Mouse (Mus musculus) bone marrow macrophage, adult 2 months (primary cell): ENCODE measurements around the gene Slc4a4.

ENCODE experiments used
- CTCF ChIP-seq: IDR thresholded peaks from 2 replicates; pipeline ENCODE4 v1.5.1; 2012; ENCODE audit warnings: low read depth, mild to moderate bottlenecking, low read length, moderate library complexity
- POLR2A ChIP-seq: IDR thresholded peaks from 2 replicates; pipeline ENCODE4 v1.6.1; 2012; ENCODE audit warnings: mild to moderate bottlenecking, low read depth, low read length, borderline replicate concordance

DNA sequence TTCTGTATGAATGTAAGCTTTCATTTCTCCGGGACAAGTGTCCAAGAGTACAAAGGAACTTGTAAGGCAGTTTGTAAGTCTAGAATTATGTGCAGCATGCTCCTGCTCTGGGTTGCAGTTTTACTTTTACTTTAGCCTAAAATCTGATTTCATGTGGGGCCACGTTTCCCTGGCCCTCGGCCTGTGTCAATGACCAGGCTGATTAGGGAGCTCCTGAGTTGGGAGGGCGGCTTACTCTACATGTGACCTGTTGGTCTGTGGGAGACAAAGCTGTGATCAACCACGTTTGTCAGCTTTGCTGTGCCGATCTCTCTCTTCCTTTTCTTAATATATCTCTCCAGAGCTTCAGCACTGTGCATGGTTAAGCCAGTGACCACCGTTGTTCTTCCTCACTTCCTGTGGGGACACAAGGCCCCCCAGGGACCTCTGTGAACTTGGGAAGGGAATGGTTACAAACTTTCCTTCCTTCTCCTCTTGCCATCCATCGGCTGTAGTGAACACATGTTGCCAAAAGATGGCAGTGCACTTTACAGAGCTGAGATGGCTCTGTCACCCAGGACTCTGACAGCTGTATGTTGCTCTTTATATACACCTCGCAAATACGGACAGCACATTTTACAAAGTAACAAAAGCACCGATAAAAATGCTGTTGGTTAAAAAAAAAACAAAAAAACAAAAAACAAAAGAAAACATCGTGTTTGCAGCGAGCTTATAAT is 41.7 kb downstream of the Slc4a4 start:
- TF ChIP-seq CTCF: no peak
- no peak for TF ChIP-seq POLR2A
